Mouse (Mus musculus) kidney, adult 10 weeks (tissue): ENCODE data around the gene Klhdc9. TPM values are rescaled to one million over a fixed set of nuclear protein-coding genes. Genes with fewer than 3 reads are reported as not detected.

Source experiments
- polyA plus RNA-seq: library from polyadenylated mRNA; stranded (reverse); fragments of 350-450 nt; fragmentation: Illumina TruSeq; extraction: RNeasy Lipid Tissue Mini Kit (QIAGEN cat#74804); gene quantifications from one replicate; pipeline ENCODE4 v1.2.3, GENCODE M21; 2014; ENCODE audit warnings: low read depth, low replicate concordance

Gene Klhdc9
- 0.97 TPM for polyA plus RNA-seq

DNA sequence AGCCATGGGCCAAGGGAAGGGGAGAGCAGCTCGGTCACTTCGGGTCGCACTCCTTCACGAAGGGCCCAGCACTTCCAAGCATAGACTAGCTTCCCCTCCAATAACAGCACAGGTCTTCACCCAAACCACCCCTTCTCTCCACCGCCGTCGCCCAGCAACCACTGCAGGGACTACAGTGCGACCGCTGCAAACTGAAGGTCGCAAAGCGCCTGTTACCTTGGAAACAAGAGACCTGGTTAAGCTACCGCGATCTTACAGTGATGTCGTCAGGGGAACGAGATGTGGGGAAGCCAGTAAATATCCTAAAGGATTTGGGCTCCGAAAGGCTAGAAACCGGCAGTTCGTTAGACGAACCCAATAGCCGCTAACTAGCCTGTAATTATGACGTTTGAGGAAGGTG lies at the start of gene Klhdc9:
Klhdc9 (minus strand) TSS at position 143 of the 400 bp plus-strand sequence.

DNA sequence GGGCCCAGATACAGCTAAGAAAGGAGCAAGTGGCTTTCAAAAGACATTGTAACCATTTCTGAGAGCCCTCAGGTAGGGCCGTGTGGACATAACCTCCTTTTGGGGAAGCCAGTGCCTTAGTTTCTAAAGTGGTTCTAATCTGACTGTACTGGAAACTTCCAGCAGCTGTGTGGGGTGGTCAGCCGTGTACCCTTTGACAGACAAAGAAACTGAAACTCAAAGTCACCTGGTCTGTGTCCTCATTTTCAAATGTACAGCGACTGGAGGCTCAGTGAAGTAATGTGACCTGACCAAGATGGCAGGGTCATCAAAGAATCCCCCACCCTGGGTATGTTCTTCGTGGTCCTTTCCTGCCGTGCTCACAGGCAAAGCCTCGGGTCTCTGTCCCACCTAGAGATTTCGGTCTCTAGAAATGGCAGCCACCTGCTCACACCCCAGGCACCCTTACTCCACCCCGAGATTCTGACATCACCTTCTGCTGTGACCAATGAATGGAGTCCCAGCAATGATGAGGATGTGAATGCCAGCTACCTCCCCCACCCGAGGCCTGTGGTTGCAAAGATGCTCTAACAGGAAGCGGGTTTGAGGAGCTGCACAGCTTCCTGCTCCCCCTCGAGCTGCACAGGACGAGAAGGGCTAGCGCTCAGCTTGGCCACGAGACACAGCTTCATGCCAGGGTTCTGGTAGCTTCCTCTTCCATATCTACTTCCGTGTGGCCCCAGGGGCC lies 27.9 kb upstream of the Klhdc9 start, which contains the start of gene Arhgap30:
Arhgap30 (plus strand) TSS at position 579 of the 727 bp plus-strand sequence.

DNA sequence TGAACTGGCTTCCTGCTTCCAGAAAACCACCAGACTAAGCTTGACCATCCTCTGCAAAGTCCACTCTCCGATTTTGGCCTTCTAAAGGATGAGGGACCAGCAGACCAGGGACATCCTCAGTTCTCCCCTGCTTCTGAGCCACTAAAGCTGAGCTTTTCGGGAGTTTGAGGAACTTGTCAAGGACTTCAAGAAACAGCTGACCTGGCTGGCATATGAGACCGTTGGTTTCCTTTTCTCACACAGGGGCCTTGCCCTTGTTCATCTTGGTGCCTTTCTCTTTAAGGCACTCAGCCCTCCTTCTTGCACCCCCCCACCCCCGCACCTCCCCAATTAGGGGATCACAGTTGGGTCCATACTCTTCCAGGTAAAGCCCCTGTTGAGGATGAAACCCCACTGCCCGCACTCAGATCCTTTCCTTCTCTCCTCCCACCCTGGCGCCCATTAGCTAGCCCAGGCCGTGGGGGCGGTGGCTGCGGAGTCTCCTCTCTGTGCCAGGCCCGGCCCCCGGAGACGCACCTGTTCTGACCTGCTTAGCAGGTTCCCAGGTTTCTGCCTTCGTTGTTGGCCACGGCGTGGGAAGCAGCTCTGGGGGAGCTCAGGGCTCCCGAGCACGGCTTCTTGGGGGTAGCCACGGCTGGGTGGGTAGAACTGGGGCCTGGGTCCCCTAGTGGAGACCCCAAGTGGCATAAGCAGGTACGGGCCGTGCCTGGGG lies 9.4 kb upstream of the Klhdc9 start, which contains the start of gene Nectin4:
Nectin4 (plus strand) TSS at position 255 of the 712 bp plus-strand sequence.

GRCm38 (mm10) chr1:171345225-171346094 lies 15.1 kb downstream of the Klhdc9 start, which contains the start of the genes Nit1 and Pfdn2:
Nit1 (minus strand) TSS chr1:171345646.
Pfdn2 (plus strand) TSS chr1:171345670.

DNA sequence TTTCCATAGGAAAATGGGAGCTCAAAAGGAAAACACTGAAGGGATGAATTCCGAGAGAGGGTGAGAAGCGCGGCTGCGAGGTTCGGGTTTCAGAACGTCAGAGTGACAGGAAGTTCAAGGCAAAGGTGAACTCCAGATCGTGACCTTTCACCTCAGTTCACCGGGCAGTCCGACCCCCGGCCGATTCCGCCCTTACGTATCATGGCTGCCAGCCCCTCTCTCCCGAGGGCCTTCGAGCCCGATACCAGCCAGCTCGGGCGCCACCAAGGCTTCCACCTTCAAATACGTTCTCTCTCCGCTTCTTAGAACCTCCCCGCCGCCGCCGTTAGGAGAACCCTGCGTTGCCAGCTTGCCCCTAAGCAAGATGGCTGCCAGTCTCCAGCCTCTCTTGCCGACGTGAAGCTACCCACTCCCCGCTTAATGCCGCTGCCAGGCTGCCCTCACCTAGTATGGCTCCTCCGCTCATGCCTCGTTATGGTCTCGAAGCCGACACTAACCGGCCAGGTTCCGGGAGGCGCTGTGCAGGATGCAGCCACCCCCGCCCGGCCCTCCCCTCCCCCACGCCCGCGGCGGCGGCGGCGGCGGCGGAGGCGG lies 31.7 kb downstream of the Klhdc9 start, which contains the start of gene Dedd:
Dedd (plus strand) TSS at position 307 of the 594 bp plus-strand sequence.

Other genes starting within 250 kb of the Klhdc9 start
- 3.7 TPM for gene Cfap126, start 246.9 kb downstream of the Klhdc9 start, polyA plus RNA-seq
- gene Sdhc, start 210.2 kb downstream of the Klhdc9 start, polyA plus RNA-seq = 129 TPM
- 0.20 TPM for gene Mpz, start 210.1 kb downstream of the Klhdc9 start, polyA plus RNA-seq
- 6.5 TPM for gene Pcp4l1, start 164.5 kb downstream of the Klhdc9 start, polyA plus RNA-seq
- gene Nr1i3, start 146.8 kb downstream of the Klhdc9 start, polyA plus RNA-seq = not detected
- 7.3 TPM for gene Tomm40l, start 138.3 kb downstream of the Klhdc9 start, polyA plus RNA-seq
- gene Apoa2, start 135.7 kb downstream of the Klhdc9 start, polyA plus RNA-seq = 3.9 TPM
- gene Fcer1g, start 126.4 kb downstream of the Klhdc9 start, polyA plus RNA-seq = 10.8 TPM
- gene Adamts4, start 110.4 kb downstream of the Klhdc9 start, polyA plus RNA-seq = 1.2 TPM
- 89.0 TPM for gene Ndufs2, start 109.4 kb downstream of the Klhdc9 start, polyA plus RNA-seq
- gene B4galt3, start 90.5 kb downstream of the Klhdc9 start, polyA plus RNA-seq = 2.3 TPM
- 6.2 TPM for gene Ppox, start 79.6 kb downstream of the Klhdc9 start, polyA plus RNA-seq
- gene Usp21, start 72.8 kb downstream of the Klhdc9 start, polyA plus RNA-seq = 15.0 TPM
- 101 TPM for gene Ufc1, start 65.8 kb downstream of the Klhdc9 start, polyA plus RNA-seq
- 6.7 TPM for gene Dedd, start 31.7 kb downstream of the Klhdc9 start, polyA plus RNA-seq
- gene Nit1, start 15.2 kb downstream of the Klhdc9 start, polyA plus RNA-seq = 43.5 TPM
- gene Pfdn2, start 15.1 kb downstream of the Klhdc9 start, polyA plus RNA-seq = 39.6 TPM
- 0.40 TPM for gene Nectin4, start 9.3 kb upstream of the Klhdc9 start, polyA plus RNA-seq
- gene Arhgap30, start 28.2 kb upstream of the Klhdc9 start, polyA plus RNA-seq = 1.3 TPM
- gene Usf1, start 50.5 kb upstream of the Klhdc9 start, polyA plus RNA-seq = 0.69 TPM
- 2.9 TPM for gene Tstd1, start 58.1 kb upstream of the Klhdc9 start, polyA plus RNA-seq
- gene F11r, start 76.7 kb upstream of the Klhdc9 start, polyA plus RNA-seq = 51.7 TPM
- gene Alyref2, start 142.7 kb upstream of the Klhdc9 start, polyA plus RNA-seq = 1.2 TPM
- gene Itln1, start 174.5 kb upstream of the Klhdc9 start, polyA plus RNA-seq = not detected
- gene Cd244a, start 198.4 kb upstream of the Klhdc9 start, polyA plus RNA-seq = 0.61 TPM
- 0.57 TPM for gene Ly9, start 246.6 kb upstream of the Klhdc9 start, polyA plus RNA-seq